Mouse (Mus musculus) midbrain, embryonic 16.5 days (tissue): ENCODE data around the gene Plod1. TPM values are rescaled to one million over a fixed set of nuclear protein-coding genes. Genes with fewer than 3 reads are reported as not detected.
A peak's percentile ranks its signal among the peaks of the same experiment; 100 is the strongest.
"Not testable (repeated sequence)": the region's sequence is repeated elsewhere in the genome, so short reads cannot be mapped to it uniquely, and the experiment has no call there.

Experiments used
- ATAC-seq: fragments of 200-750 bp; cut with Nextera tagmentation; 2 replicates; pipeline ENCODE4 v1.8.0; 2017; ENCODE audit warnings: moderate TSS enrichment
- H3K27ac ChIP-seq: fragments of 300-500 bp; sonication (generic); 2 replicates; pipeline ENCODE4 v1.5.1; 2014; ENCODE audit warnings: mild to moderate bottlenecking, low read length, mixed read lengths
- H3K27me3 ChIP-seq: fragments of 300-500 bp; sonication (generic); 2 replicates; pipeline ENCODE4 v1.6.1; 2014; ENCODE audit warnings: low read depth, low read length, mixed read lengths; ENCODE audit not compliant: control insufficient read depth, insufficient read depth
- H3K36me3 ChIP-seq: fragments of 300-500 bp; sonication (generic); 2 replicates; pipeline ENCODE4 v1.6.1; 2014; ENCODE audit warnings: mild to moderate bottlenecking, low read length, moderate library complexity, mixed read lengths; ENCODE audit not compliant: control insufficient read depth, insufficient read depth
- H3K4me1 ChIP-seq: fragments of 300-500 bp; sonication (generic); 2 replicates; pipeline ENCODE4 v1.6.1; 2014; ENCODE audit warnings: mild to moderate bottlenecking, low read length, mixed read lengths; ENCODE audit not compliant: control insufficient read depth, insufficient read depth
- H3K4me2 ChIP-seq: fragments of 300-500 bp; sonication (generic); 2 replicates; pipeline ENCODE4 v1.6.1; 2014; ENCODE audit warnings: mild to moderate bottlenecking, low read length, mixed read lengths
- H3K4me3 ChIP-seq: fragments of 300-500 bp; sonication (generic); 2 replicates; pipeline ENCODE4 v1.5.1; 2014; ENCODE audit warnings: low read depth, mild to moderate bottlenecking, low read length, moderate library complexity, mixed read lengths
- H3K9ac ChIP-seq: fragments of 300-500 bp; sonication (generic); 2 replicates; pipeline ENCODE4 v1.6.1; 2014; ENCODE audit warnings: low read depth, low read length, mixed read lengths
- H3K9me3 ChIP-seq: fragments of 300-500 bp; sonication (generic); replicated peaks from 2 replicates; pipeline ENCODE4 v1.6.1; 2014; ENCODE audit warnings: mild to moderate bottlenecking, low read length, mixed read lengths; ENCODE audit not compliant: control insufficient read depth, poor library complexity, severe bottlenecking
- WGBS: fragments of 180-500 bp; shearing (Covaris S2); extraction: QIAGEN DNeasy Blood & Tissue Kit; methylation state at CpG from one replicate; pipeline ENCODE4 v1.1.7; 2014; 5-methylcytosine and 5-hydroxymethylcytosine counted together
- polyA plus RNA-seq: library from polyadenylated mRNA; unstranded; fragments of >200 nt; fragmentation: Nextera tagmentation; extraction: Ambion mirVana; gene quantifications from 2 replicates; pipeline ENCODE4 v1.2.1, GENCODE M21; 2015

Gene Plod1
- polyA plus RNA-seq, 1 experiment from 2014 or later, result 20.8 TPM

- H3K27ac ChIP-seq, result peak overlapping the region; percentile 30; the same call in 1 of the 2 replicates
- H3K27me3 ChIP-seq, result no peaks in the 10 kb centered on the region
- peak overlapping the region; percentile 76 for H3K4me3 ChIP-seq
- peaks cover 22% of the 10 kb centered on the region for H3K4me1 ChIP-seq
- WGBS, result 21% methylated on average over 5 of the region's 5 CpGs
- H3K9ac ChIP-seq, result peak overlapping the region; percentile 52
- no peak for ATAC-seq
- H3K9me3 ChIP-seq, result no peaks in the 10 kb centered on the region
- peak overlapping the region; percentile 84 for H3K4me2 ChIP-seq
- peaks cover 21% of the 10 kb centered on the region for H3K36me3 ChIP-seq
These were observed 67.3 kb downstream of the Plod1 start for GRCm38 (mm10) chr4:147869238-147869637.

DNA sequence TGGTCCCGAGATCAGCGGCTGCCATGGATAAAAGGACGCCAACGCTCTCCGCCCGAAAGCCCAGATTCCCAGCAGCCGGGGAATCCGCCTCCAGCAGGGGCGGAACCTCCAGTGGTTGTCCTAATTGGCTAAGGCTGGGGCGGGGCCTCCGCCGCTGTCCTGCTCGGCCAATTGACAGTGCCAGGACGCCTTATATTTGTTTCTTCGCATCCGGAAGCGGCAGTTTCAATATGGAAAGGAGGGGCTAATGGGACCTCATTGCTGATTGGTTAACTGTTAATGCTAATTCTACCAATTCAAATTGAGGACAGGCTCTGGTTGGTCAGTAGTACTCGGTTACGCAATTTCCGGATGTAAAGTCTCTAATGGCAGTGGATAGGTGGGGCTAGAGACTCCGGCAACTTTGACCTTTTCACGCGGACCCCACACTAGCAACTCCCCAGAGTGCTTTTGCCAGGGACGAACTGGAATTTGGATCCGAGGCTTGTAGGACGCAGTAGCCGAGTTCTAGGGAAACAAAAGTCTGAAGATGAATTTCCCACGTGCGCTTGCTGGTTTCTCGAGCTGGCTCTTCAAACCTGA, 68.0 kb downstream of the Plod1 start, which contains the start of the genes Miip and Fv1:
Gene Miip, minus strand, starts transcription at position 367 of the 582 bp plus-strand sequence.
Gene Fv1, plus strand, starts transcription at position 530 of the 582 bp plus-strand sequence.
- Histone ChIP-seq H3K27ac (peak within 1 kb of the TSS; percentile 82), H3K4me3 (peak within 1 kb of the TSS; percentile 76), H3K36me3 (peaks cover 15% of the 10 kb centered on the region), H3K9me3 (no peaks in the 10 kb centered on the region), H3K4me2 (peak within 1 kb of the TSS; percentile 84), H3K9ac (peak within 1 kb of the TSS; percentile 83), H3K27me3 (no peaks in the 10 kb centered on the region), H3K4me1 (peaks cover 22% of the 10 kb centered on the region)
- under 1% methylated on average over 30 of the region's 30 CpGs for WGBS
- ATAC-seq, result peak; percentile 97

DNA sequence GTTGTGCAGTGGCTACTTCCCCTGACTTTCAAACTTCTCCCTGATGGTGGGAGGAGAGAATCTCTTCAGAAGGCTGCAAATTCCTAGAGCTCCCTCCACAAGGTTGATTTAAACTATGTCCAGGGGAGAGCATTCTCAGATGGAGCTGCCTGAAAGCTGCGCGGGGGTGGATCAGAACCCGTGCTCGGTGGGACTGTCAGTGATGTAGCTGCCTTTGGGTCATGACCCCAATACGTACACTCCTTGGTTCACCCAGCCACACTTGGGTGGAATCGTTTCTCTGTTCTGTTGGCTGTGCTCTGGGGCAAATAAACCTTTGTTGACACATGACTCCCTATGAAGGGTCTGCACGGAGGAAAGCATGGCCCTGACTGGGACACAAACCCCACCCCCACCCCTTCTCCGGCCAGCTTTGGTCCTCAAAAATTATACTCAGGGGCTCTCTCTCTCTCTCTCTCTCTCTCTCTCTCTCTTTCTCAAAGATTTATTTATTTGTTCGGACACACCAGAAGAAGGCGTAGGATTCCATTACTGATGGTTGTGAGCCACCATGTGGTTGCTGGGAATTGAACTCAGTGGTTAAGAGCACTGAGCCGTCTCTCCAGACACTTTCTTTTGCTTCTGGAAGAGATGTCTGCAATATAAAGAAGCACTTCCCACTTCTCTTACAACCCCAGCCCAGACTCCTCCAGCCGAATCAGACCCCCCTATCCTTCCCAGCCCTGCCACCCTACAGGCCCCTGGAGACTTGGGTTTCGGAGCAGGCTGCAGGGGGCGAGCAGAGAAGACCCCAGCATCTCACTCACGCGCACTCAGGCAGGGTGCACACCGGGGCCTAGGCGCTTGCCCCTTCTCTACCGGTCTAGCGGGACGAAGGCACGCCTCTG, 68.8 kb downstream of the Plod1 start:
- Histone ChIP-seq H3K27ac (peak overlapping the region; percentile 82), H3K36me3 (peaks cover 14% of the 10 kb centered on the region), H3K4me2 (peak overlapping the region; percentile 69), H3K9me3 (no peaks in the 10 kb centered on the region), H3K9ac (peak overlapping the region; percentile 83), H3K27me3 (no peaks in the 10 kb centered on the region), H3K4me3 (peak overlapping the region; percentile 76), H3K4me1 (peaks cover 22% of the 10 kb centered on the region)
- ATAC-seq, result peak; percentile 9
- WGBS, result 5% methylated on average over 21 of the region's 22 CpGs

DNA sequence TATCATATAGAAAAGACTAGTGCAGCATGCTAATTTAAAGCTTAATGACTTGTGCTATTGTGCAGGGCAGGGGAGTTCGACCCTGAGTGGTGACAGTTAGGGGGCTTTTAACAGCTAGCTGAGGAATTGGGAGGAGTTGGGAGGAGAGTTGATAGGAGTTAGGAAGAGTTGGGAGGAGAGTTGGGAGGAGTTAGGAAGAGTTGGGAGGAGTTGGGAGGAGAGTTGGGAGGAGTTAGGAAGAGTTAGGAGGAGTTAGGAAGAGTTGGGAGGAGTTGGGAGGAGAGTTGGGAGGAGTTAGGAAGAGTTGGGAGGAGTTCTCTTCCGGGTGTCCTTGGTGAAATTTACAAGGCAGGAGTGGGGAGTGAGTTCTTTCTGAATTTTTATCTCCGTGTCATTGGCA, 69.8 kb downstream of the Plod1 start:
- not testable (repeated sequence) for ATAC-seq, H3K9ac ChIP-seq, H3K27me3 ChIP-seq, H3K27ac ChIP-seq, H3K4me3 ChIP-seq, H3K4me2 ChIP-seq, H3K9me3 ChIP-seq
- WGBS, result 52% methylated on average over 3 of the region's 3 CpGs
- Histone ChIP-seq H3K36me3 (peaks cover 15% of the 10 kb centered on the region), H3K4me1 (peaks cover 22% of the 10 kb centered on the region)

- Histone ChIP-seq H3K4me3 (no peak overlapping the region), H3K36me3 (peaks cover 22% of the 10 kb centered on the region)
These were observed 70.5 kb downstream of the Plod1 start for GRCm38 (mm10) chr4:147866056-147866455.

GRCm38 (mm10) chr4:147865651-147866050, 70.9 kb downstream of the Plod1 start:
- Histone ChIP-seq H3K4me2 (no peak overlapping the region), H3K27me3 (no peaks in the 10 kb centered on the region), H3K27ac (no peak overlapping the region), H3K9me3 (no peaks in the 10 kb centered on the region), H3K9ac (no peak overlapping the region), H3K36me3 (peaks cover 22% of the 10 kb centered on the region), H3K4me3 (no peak overlapping the region), H3K4me1 (peaks cover 22% of the 10 kb centered on the region)
- no peak for ATAC-seq
- over 99% methylated on average over 6 of the region's 6 CpGs for WGBS

More at GRCm38 (mm10) chr4:147866056-147866455, 70.5 kb downstream of the Plod1 start:
- H3K9me3 ChIP-seq, result no peaks in the 10 kb centered on the region
- no peak overlapping the region for H3K9ac ChIP-seq
- 95% methylated on average over 9 of the region's 9 CpGs for WGBS
- no peak overlapping the region for H3K27ac ChIP-seq
- no peak for ATAC-seq
- peaks cover 22% of the 10 kb centered on the region for H3K4me1 ChIP-seq
- no peak overlapping the region for H3K4me2 ChIP-seq
- no peaks in the 10 kb centered on the region for H3K27me3 ChIP-seq

GRCm38 (mm10) chr4:147862051-147862450, 74.5 kb downstream of the Plod1 start:
- H3K4me2 ChIP-seq, result no peak overlapping the region
- H3K4me1 ChIP-seq, result no peaks in the 10 kb centered on the region
- H3K4me3 ChIP-seq, result no peak overlapping the region
- 93% methylated on average over 3 of the region's 3 CpGs for WGBS
- H3K27me3 ChIP-seq, result no peaks in the 10 kb centered on the region
- H3K27ac ChIP-seq, result no peak overlapping the region
- peaks cover 25% of the 10 kb centered on the region for H3K36me3 ChIP-seq
- ATAC-seq, result no peak
- H3K9ac ChIP-seq, result no peak overlapping the region
- no peaks in the 10 kb centered on the region for H3K9me3 ChIP-seq
